Mouse (Mus musculus) ES-Bruce4 (cell line): ENCODE measurements around the gene Hydin.

ENCODE experiments used
- CTCF ChIP-seq: IDR thresholded peaks from one replicate; pipeline ENCODE4 v1.8.1; 2011; ENCODE audit warnings: low read depth, low read length
- EP300 ChIP-seq: IDR thresholded peaks from 2 replicates; pipeline ENCODE4 v1.6.1; 2011; ENCODE audit warnings: low read depth, low read length; ENCODE audit not compliant: insufficient read depth
- POLR2A ChIP-seq: IDR thresholded peaks from one replicate; pipeline ENCODE4 v1.8.1; 2011; ENCODE audit warnings: low read length; ENCODE audit not compliant: insufficient read depth

- TF ChIP-seq CTCF (no peak), EP300 (no peak), POLR2A (no peak)
Observed at GRCm38 (mm10) chr8:110220936-110221335, 45.8 kb upstream of the Hydin start.
